Mouse (Mus musculus) neural tube, embryonic 14.5 days (tissue): Measurements from ENCODE around the gene Myadml2. TPM values are rescaled to one million over a fixed set of nuclear protein-coding genes. Genes with fewer than 3 reads are reported as not detected.

Experiments
- ATAC-seq: fragments of 200-750 bp; cut with Nextera tagmentation; 2 replicates; pipeline ENCODE4 v1.8.0; 2017; ENCODE audit warnings: low read depth, mild to moderate bottlenecking, moderate TSS enrichment, moderate library complexity
- H3K27ac ChIP-seq: fragments of 300-500 bp; sonication (generic); 2 replicates; pipeline ENCODE4 v1.5.1; 2014; ENCODE audit warnings: low read depth, mild to moderate bottlenecking, control low read depth, low read length, moderate library complexity, mixed read lengths
- H3K27me3 ChIP-seq: fragments of 300-500 bp; sonication (generic); 2 replicates; pipeline ENCODE4 v1.6.1; 2014; ENCODE audit warnings: low read length; ENCODE audit not compliant: control insufficient read depth, insufficient read depth
- H3K36me3 ChIP-seq: fragments of 300-500 bp; sonication (generic); 2 replicates; pipeline ENCODE4 v1.6.1; 2014; ENCODE audit warnings: low read length, mixed read lengths; ENCODE audit not compliant: control insufficient read depth, insufficient read depth
- H3K4me1 ChIP-seq: fragments of 300-500 bp; sonication (generic); 2 replicates; pipeline ENCODE4 v1.6.1; 2014; ENCODE audit warnings: low read length; ENCODE audit not compliant: control insufficient read depth, insufficient read depth
- H3K4me2 ChIP-seq: fragments of 300-500 bp; sonication (generic); 2 replicates; pipeline ENCODE4 v1.6.1; 2014; ENCODE audit warnings: mild to moderate bottlenecking, low read depth, low read length, control low read depth
- H3K4me3 ChIP-seq: fragments of 300-500 bp; sonication (generic); 2 replicates; pipeline ENCODE4 v1.5.1; 2014; ENCODE audit warnings: low read depth, low read length, control low read depth, mixed read lengths
- H3K9ac ChIP-seq: fragments of 300-500 bp; sonication (generic); replicated peaks from 2 replicates; pipeline ENCODE4 v1.6.1; 2014; ENCODE audit warnings: low read depth, mild to moderate bottlenecking, control low read depth, low read length, mixed read lengths
- H3K9me3 ChIP-seq: fragments of 300-500 bp; sonication (generic); 2 replicates; pipeline ENCODE4 v1.6.1; 2016; ENCODE audit warnings: low read length; ENCODE audit not compliant: control insufficient read depth
- WGBS: fragments of 180-500 bp; shearing (Covaris S2); extraction: QIAGEN DNeasy Blood & Tissue Kit; methylation state at CpG from one replicate; pipeline ENCODE4 v1.1.7; 2014; 5-methylcytosine and 5-hydroxymethylcytosine counted together
- microRNA-seq: library from miRNA; unstranded; fragments of <30 nt; microRNA quantifications from one replicate; pipeline ENCODE4, GENCODE M21; 2016
- polyA plus RNA-seq: library from polyadenylated mRNA; unstranded; fragments of >200 nt; fragmentation: Nextera tagmentation; extraction: Ambion mirVana; gene quantifications from 2 replicates; pipeline ENCODE4 v1.2.1, GENCODE M21; 2014

Gene Myadml2
- polyA plus RNA-seq, 1 experiment from 2014 or later: 2.5 TPM

DNA sequence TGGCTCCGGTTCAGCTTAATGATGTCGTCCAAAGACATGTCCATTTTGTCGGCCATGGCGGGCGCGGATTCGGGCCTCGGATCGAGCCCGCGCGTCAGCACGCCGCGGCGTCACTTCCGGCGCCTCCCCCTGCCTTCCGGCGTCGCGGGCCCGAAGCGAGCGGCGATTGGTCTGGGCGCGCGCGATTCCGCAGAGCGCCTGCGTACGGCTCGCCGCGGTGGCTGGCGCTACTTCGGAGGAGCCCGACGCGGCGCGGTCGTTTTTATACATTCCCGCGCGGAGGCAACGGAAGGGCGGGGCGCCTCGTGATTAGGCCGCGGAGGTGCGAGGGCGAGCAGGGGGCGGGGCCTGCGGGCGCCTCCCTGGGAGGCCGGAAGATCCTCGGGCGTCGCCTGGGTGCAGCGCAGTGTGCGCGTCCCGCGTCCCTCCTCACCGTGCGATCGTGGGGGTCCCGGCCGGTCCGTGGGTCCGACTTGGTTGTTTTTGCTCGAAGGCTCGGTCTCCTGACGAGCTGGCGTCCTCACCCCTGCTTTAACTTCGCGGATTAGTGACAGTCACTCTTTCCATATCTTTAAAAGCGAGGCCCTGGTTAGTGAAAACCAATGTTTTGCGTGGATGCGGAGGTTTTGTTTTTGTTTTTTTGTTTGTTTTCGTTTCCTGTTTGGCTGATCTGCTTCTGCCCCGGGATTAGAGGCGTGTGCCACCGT lies 49.5 kb downstream of the Myadml2 start, which contains the start of the genes Alyref and Anapc11:
TSS of gene Alyref (minus strand) at position 83 of the 707 bp plus-strand sequence.
TSS of gene Anapc11 (plus strand) at position 139 of the 707 bp plus-strand sequence.
- Histone ChIP-seq H3K36me3 (peaks cover 47% of the 10 kb centered on the region), H3K9me3 (no peaks in the 10 kb centered on the region), H3K27ac (peak within 1 kb of the TSS; percentile 87), H3K27me3 (no peaks in the 10 kb centered on the region), H3K4me1 (peaks cover 13% of the 10 kb centered on the region), H3K4me2 (peak within 1 kb of the TSS; percentile 97), H3K4me3 (peak within 1 kb of the TSS; percentile 95), H3K9ac (peak within 1 kb of the TSS; percentile 99)
- under 1% methylated on average over 87 of the region's 88 CpGs for WGBS
- peak; percentile 98 for ATAC-seq

DNA sequence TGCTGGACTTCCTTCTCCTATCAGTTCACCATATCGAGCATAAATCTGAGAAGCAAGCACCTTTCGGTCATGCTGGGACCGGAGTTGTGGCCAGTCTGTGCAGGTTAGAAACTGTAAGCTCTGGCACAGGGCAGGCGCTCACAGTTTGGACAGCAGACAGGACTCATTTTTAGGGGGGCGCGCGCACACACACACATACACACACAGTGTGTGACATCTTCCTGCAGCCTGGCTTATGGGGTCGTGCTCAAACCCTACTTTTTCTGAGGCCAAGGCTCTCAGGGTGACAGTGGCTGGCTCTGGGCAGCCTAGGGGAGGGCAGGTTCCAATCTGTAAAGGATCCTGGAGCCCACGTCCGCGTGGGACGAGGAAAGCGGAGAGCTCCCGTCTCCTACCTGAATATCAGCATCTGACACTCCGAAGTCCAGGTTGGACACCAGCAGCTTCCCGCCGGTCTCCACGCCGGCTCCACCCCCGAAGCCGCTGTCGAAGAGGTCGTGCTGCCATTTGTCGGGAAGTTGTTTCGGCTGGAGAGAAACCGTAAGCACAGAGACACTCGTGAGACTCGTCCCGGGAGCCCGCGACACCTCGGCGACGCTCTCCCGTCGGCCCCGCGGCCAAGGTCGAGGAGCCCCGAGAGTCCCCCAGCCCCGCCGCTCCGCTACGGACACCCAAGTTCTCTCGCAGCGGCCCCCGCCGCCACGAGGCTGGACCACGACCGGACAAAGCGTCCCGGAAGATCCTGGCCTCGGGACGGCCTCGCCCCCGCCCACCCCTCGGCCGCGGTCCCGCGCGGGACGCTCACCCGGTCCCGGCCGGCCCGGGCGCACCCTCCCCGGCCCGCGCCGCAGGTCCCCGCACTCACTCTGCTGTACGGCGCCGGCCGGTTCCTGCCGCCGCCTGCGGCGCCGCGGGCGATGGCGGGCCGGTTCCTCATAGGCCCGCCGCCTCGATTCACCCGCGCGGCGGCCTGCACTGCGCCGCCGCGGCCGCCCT lies 50.4 kb downstream of the Myadml2 start:
- peaks cover 13% of the 10 kb centered on the region for H3K4me1 ChIP-seq
- 6% methylated on average over 69 of the region's 99 CpGs for WGBS
- peak; percentile 57 for ATAC-seq
- H3K27ac ChIP-seq: peak overlapping the region; percentile 87
- H3K9ac ChIP-seq: peak overlapping the region; percentile 99
- peaks cover 45% of the 10 kb centered on the region for H3K36me3 ChIP-seq
- H3K9me3 ChIP-seq: no peaks in the 10 kb centered on the region
- H3K4me3 ChIP-seq: peak overlapping the region; percentile 95
- peak overlapping the region; percentile 97 for H3K4me2 ChIP-seq
- H3K27me3 ChIP-seq: no peaks in the 10 kb centered on the region

Small RNAs within 50 kb of the gene (microRNA-seq; reads per million reads assigned to microRNA genes)
- gene Mir6936: 0.85 reads per million

Other genes starting within 250 kb of the Myadml2 start
- 31.1 and 39.8 TPM in 2 replicates for gene Nploc4, start 210.4 kb downstream of the Myadml2 start, polyA plus RNA-seq
- not detected in 2 replicates for gene Tspan10, start 205.5 kb downstream of the Myadml2 start, polyA plus RNA-seq
- 0.31 and 0.59 TPM in 2 replicates for gene Pde6g, start 194.7 kb downstream of the Myadml2 start, polyA plus RNA-seq
- gene Oxld1, start 190.1 kb downstream of the Myadml2 start, polyA plus RNA-seq: 12.0 and 12.9 TPM in 2 replicates
- 21.6 and 28.4 TPM in 2 replicates for gene Ccdc137, start 190.0 kb downstream of the Myadml2 start, polyA plus RNA-seq
- gene Arl16, start 180.6 kb downstream of the Myadml2 start, polyA plus RNA-seq: 65.5 and 68.1 TPM in 2 replicates
- 131 and 135 TPM in 2 replicates for gene Mrpl12, start 163.5 kb downstream of the Myadml2 start, polyA plus RNA-seq
- 24.7 and 30.0 TPM in 2 replicates for gene Slc25a10, start 156.3 kb downstream of the Myadml2 start, polyA plus RNA-seq
- 0.19 and 0.22 TPM in 2 replicates for gene Gcgr, start 117.5 kb downstream of the Myadml2 start, polyA plus RNA-seq
- gene Mcrip1, start 98.4 kb downstream of the Myadml2 start, polyA plus RNA-seq: 248 and 267 TPM in 2 replicates
- not detected in 2 replicates for gene Ppp1r27, start 97.0 kb downstream of the Myadml2 start, polyA plus RNA-seq
- gene P4hb, start 74.9 kb downstream of the Myadml2 start, polyA plus RNA-seq: 248 and 330 TPM in 2 replicates
- 419 and 479 TPM in 2 replicates for gene Arhgdia, start 66.5 kb downstream of the Myadml2 start, polyA plus RNA-seq
- gene Alyref, start 49.8 kb downstream of the Myadml2 start, polyA plus RNA-seq: 191 and 222 TPM in 2 replicates
- 209 and 236 TPM in 2 replicates for gene Anapc11, start 49.7 kb downstream of the Myadml2 start, polyA plus RNA-seq
- gene Npb, start 39.7 kb downstream of the Myadml2 start, polyA plus RNA-seq: 1.3 TPM in 1 of 2 replicates, not detected in the other
- gene Pcyt2, start 30.2 kb downstream of the Myadml2 start, polyA plus RNA-seq: 170 and 187 TPM in 2 replicates
- gene Sirt7, start 22.9 kb downstream of the Myadml2 start, polyA plus RNA-seq: 42.8 and 48.2 TPM in 2 replicates
- 30.5 and 36.8 TPM in 2 replicates for gene Mafg, start 14.6 kb downstream of the Myadml2 start, polyA plus RNA-seq
- 15.3 and 24.9 TPM in 2 replicates for gene Pycr1, start 4.4 kb downstream of the Myadml2 start, polyA plus RNA-seq
- 1.3 and 6.2 TPM in 2 replicates for gene Notum, start 13.0 kb upstream of the Myadml2 start, polyA plus RNA-seq
- gene Aspscr1, start 24.8 kb upstream of the Myadml2 start, polyA plus RNA-seq: 137 and 141 TPM in 2 replicates
- 87.6 and 95.8 TPM in 2 replicates for gene Cenpx, start 65.6 kb upstream of the Myadml2 start, polyA plus RNA-seq
- 53.9 and 59.4 TPM in 2 replicates for gene Lrrc45, start 65.8 kb upstream of the Myadml2 start, polyA plus RNA-seq
- gene Rac3, start 73.3 kb upstream of the Myadml2 start, polyA plus RNA-seq: 70.7 and 135 TPM in 2 replicates
- 10.2 and 10.5 TPM in 2 replicates for gene Dcxr, start 79.1 kb upstream of the Myadml2 start, polyA plus RNA-seq
- 0.39 and 0.81 TPM in 2 replicates for gene Cbr2, start 84.0 kb upstream of the Myadml2 start, polyA plus RNA-seq
- 0.52 and 2.1 TPM in 2 replicates for gene Hmga1b, start 114.6 kb upstream of the Myadml2 start, polyA plus RNA-seq
- gene Rfng, start 136.0 kb upstream of the Myadml2 start, polyA plus RNA-seq: 89.6 and 91.1 TPM in 2 replicates
- gene Gps1, start 136.1 kb upstream of the Myadml2 start, polyA plus RNA-seq: 302 and 312 TPM in 2 replicates
- 44.8 and 47.8 TPM in 2 replicates for gene Dus1l, start 148.2 kb upstream of the Myadml2 start, polyA plus RNA-seq
- gene Fasn, start 176.4 kb upstream of the Myadml2 start, polyA plus RNA-seq: 107 and 117 TPM in 2 replicates